Mouse (Mus musculus) erythroid progenitor cell, adult 5-6 weeks (primary cell): ENCODE measurements around the gene Smpdl3a. TPM values are rescaled to one million over a fixed set of nuclear protein-coding genes. Genes with fewer than 3 reads are reported as not detected.

Experiments
- ATAC-seq: replicated peaks from 2 replicates; pipeline ENCODE4 v1.8.0; 2016; ENCODE audit warnings: moderate number of reproducible peaks, mild to moderate bottlenecking, moderate TSS enrichment, inconsistent platforms; ENCODE audit not compliant: poor library complexity, low FRiP score, severe bottlenecking
- total RNA-seq, 2 experiments: library from RNA; stranded (forward) in 1 of 2; stranded (reverse) in 1 of 2; fragments of 150-400 nt in 1 of 2; fragments of 186-747, 209-891 nt in 1 of 2; gene quantifications; 2 replicates each; pipeline versions ENCODE4 v1.2.3 to v1.2.4; 2015 to 2017; ENCODE audit warnings: low replicate concordance in 2 of 2

The Smpdl3a gene
- total RNA-seq (2015; ENCODE audit: low replicate concordance) (58.0 and 58.7 TPM in 2 replicates), total RNA-seq (2017; ENCODE audit: low replicate concordance) (13.6 and 15.8 TPM in 2 replicates)

- no peak for ATAC-seq
Measured at GRCm38 (mm10) chr10:57794018-57794417, at the start of gene Smpdl3a. Gene Smpdl3a (plus strand): TSS chr10:57794335.

DNA sequence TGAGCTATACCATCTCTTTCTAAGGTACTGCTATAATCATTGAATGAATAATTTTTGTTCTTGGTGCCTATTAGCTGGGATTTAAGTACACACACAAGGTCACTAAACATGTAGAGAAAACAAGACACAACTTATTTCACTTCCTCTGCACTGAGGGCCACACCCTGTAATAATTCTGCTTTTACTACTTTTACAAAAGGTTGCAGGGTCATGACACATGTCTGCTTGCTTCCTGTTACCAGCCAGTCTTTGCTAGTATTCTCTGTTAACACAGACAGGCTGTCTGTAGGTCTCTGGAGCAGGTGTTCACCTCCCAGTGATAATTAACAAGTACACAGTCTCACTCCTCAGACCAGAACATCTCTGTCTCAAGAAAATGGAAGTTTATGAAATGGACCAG is 48.7 kb upstream of the Smpdl3a start:
- ATAC-seq: no peak

GRCm38 (mm10) chr10:57747127-57747526 is 47.0 kb upstream of the Smpdl3a start:
- no peak for ATAC-seq

- ATAC-seq: no peak
Measured at GRCm38 (mm10) chr10:57753343-57753742, 40.8 kb upstream of the Smpdl3a start.

GRCm38 (mm10) chr10:57755201-57755736 is 38.9 kb upstream of the Smpdl3a start:
- no peak for ATAC-seq

DNA sequence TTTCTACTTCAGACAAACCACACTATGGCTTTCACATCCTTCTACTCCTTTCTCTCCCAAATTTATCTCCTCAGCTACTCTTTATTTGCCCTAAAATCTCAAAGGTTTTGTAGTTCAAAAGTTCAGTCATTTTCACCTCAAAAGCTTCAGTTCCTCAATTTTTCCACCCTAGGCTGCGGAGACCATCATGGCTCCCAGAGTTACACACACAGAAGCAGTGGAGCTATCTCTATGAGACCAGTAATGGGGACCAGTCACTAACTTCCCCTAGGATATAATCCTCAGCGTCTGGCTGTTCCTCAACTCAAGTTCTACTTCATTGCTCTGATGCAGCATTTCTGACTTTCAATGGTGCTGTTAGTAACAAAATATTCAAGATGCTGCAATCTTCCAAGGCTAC is 35.1 kb upstream of the Smpdl3a start:
- no peak for ATAC-seq

GRCm38 (mm10) chr10:57760694-57761093 is 33.4 kb upstream of the Smpdl3a start:
- ATAC-seq: no peak

- no peak for ATAC-seq
Measured at GRCm38 (mm10) chr10:57763044-57763443, 31.1 kb upstream of the Smpdl3a start.

- no peak for ATAC-seq
Measured at GRCm38 (mm10) chr10:57783289-57784130, 10.6 kb upstream of the Smpdl3a start.

- ATAC-seq: no peak
Measured at GRCm38 (mm10) chr10:57784131-57784875, 9.8 kb upstream of the Smpdl3a start.

DNA sequence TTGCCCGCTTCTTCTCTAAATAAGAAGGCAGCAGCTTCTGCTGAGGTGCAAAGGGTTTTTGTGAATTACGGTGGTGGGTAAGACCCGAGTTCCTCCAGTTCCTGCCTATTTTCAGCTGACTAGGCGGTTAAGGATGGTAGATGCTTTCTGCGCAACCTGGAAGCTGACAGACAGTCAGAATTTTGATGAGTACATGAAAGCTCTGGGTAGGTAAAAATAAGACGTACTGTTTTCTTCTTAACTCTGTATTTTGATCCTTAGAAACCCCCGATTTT is 9.3 kb upstream of the Smpdl3a start, which contains the start of gene Fabp7:
TSS of gene Fabp7 (plus strand) at position 6 of the 275 bp plus-strand sequence.
- ATAC-seq: no peak

DNA sequence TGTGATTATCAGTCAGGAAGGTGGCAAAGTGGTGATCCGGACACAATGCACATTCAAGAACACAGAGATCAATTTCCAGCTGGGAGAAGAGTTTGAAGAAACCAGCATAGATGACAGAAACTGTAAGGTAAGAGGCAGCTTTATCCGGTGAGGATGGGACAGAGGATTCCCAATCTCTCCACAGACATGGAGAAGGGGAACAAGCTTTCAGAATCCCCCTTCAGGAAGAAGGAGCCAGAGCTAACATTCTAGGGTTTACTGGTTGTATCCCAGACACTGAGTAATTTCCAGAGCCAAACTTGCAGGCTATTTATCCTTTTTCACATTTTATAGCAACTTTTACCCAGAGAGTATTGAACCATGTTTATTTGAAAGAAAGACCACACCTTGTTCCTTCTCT is 8.6 kb upstream of the Smpdl3a start:
- ATAC-seq: no peak

- no peak for ATAC-seq
Measured at GRCm38 (mm10) chr10:57792957-57793356, 1.2 kb upstream of the Smpdl3a start.

GRCm38 (mm10) chr10:57794491-57795461 is 641 bp downstream of the Smpdl3a start:
- peak; percentile 74 for ATAC-seq

GRCm38 (mm10) chr10:57795542-57795941 is 1.4 kb downstream of the Smpdl3a start:
- peak; percentile 33; the same call in 1 of the 2 replicates for ATAC-seq

DNA sequence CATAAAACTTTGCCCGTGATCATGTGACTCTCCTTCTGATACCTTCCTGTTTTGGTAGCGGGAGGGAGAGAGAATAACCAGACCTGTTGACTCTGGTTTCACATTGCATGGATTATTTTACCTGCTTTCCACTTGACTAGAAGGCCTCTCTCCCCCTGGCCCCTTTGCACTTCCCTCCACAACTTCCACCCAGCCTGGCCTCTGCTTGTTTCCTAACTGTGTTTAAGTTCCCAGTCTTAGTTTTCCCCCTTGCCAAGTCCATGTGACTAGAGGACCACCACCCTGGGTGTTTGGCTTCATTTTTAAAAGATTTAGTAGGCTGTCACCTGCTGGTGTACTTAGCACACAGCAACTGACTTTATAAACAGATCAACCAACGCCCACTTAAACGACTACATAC is 1.9 kb downstream of the Smpdl3a start:
- peak; percentile 66 for ATAC-seq

DNA sequence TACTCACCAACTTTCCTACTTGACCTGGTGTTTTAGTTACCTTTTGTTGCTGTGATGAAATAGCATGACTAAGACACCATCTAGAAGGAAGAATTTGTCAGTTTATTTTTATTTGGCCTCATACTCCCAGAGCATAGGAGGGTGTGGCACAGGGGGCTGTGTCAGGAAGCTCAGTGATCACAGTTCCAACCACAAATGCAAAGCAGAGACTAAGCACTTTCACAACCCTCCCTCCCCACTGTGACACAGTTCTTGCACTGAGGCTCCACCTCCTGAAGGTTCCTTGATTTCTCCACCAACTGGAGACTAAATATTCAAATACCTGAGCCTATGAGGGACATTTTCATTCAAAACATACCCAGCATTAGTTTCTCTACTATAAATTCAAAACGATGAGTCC is 5.4 kb downstream of the Smpdl3a start:
- ATAC-seq: no peak

- ATAC-seq: peak; percentile 98
Measured at GRCm38 (mm10) chr10:57807754-57808153, 13.6 kb downstream of the Smpdl3a start.

GRCm38 (mm10) chr10:57812161-57812856 is 18.2 kb downstream of the Smpdl3a start:
- no peak for ATAC-seq
